Mouse (Mus musculus) common myeloid progenitor, adult 5-6 weeks (primary cell): ENCODE data around the gene Eif2b5. TPM values are rescaled to one million over a fixed set of nuclear protein-coding genes. Genes with fewer than 3 reads are reported as not detected.

Experiments
- total RNA-seq: library from RNA; stranded (forward); fragments of 200-1000, 187-1606 nt; gene quantifications from 2 replicates; pipeline ENCODE4 v1.2.3, GENCODE M21; 2017

Gene Eif2b5
- total RNA-seq, 1 experiment from 2014 or later = 98.5 TPM

Other genes with a start within 250 kb of the Eif2b5 start
- gene Parl, start 196.4 kb upstream of the Eif2b5 start, total RNA-seq = 139 and 205 TPM in 2 replicates
- gene Cyp2ab1, start 173.4 kb upstream of the Eif2b5 start, total RNA-seq = 1.1 TPM in 2 replicates
- gene Abcc5, start 72.4 kb upstream of the Eif2b5 start, total RNA-seq = 26.6 and 41.7 TPM in 2 replicates
- gene Dvl3, start 18.2 kb downstream of the Eif2b5 start, total RNA-seq = 4.6 and 6.9 TPM in 2 replicates
- gene Ap2m1, start 36.7 kb downstream of the Eif2b5 start, total RNA-seq = 158 and 165 TPM in 2 replicates
- gene Abcf3, start 49.8 kb downstream of the Eif2b5 start, total RNA-seq = 47.9 and 57.6 TPM in 2 replicates
- not detected in 2 replicates for gene Vwa5b2, start 90.7 kb downstream of the Eif2b5 start, total RNA-seq
- 6.1 and 12.1 TPM in 2 replicates for gene Eef1akmt4, start 112.8 kb downstream of the Eif2b5 start, total RNA-seq
- not detected in 2 replicates for gene Gm49333, start 112.8 kb downstream of the Eif2b5 start, total RNA-seq
- gene Alg3, start 112.9 kb downstream of the Eif2b5 start, total RNA-seq = 17.0 and 22.6 TPM in 2 replicates
- not detected in 2 replicates for gene Camk2n2, start 122.5 kb downstream of the Eif2b5 start, total RNA-seq
- gene Ece2, start 131.0 kb downstream of the Eif2b5 start, total RNA-seq = 0.29 TPM in 1 of 2 replicates, not detected in the other
- gene Psmd2, start 152.8 kb downstream of the Eif2b5 start, total RNA-seq = 190 and 205 TPM in 2 replicates
- gene Eif4g1, start 169.5 kb downstream of the Eif2b5 start, total RNA-seq = 305 and 334 TPM in 2 replicates
- gene Fam131a, start 194.4 kb downstream of the Eif2b5 start, total RNA-seq = not detected in 2 replicates
- gene Polr2h, start 218.8 kb downstream of the Eif2b5 start, total RNA-seq = 78.5 and 115 TPM in 2 replicates
- 1.9 and 7.3 TPM in 2 replicates for gene Clcn2, start 218.9 kb downstream of the Eif2b5 start, total RNA-seq
- not detected in 2 replicates for gene Chrd, start 234.3 kb downstream of the Eif2b5 start, total RNA-seq
- not detected in 2 replicates for gene Thpo, start 235.7 kb downstream of the Eif2b5 start, total RNA-seq